Mouse (Mus musculus) embryonic fibroblast, embryonic 13.5 days (primary cell): ENCODE data around the gene Cdc42.

ENCODE experiments used
- CTCF ChIP-seq: IDR thresholded peaks from 2 replicates; pipeline ENCODE4 v1.5.1; 2011; ENCODE audit warnings: mild to moderate bottlenecking, control low read depth, low read length, moderate library complexity, borderline replicate concordance; ENCODE audit not compliant: insufficient read depth
- POLR2A ChIP-seq: IDR thresholded peaks from 2 replicates; pipeline ENCODE4 v1.6.1; 2011; ENCODE audit warnings: low read depth, mild to moderate bottlenecking, control low read depth, low read length, moderate library complexity

DNA sequence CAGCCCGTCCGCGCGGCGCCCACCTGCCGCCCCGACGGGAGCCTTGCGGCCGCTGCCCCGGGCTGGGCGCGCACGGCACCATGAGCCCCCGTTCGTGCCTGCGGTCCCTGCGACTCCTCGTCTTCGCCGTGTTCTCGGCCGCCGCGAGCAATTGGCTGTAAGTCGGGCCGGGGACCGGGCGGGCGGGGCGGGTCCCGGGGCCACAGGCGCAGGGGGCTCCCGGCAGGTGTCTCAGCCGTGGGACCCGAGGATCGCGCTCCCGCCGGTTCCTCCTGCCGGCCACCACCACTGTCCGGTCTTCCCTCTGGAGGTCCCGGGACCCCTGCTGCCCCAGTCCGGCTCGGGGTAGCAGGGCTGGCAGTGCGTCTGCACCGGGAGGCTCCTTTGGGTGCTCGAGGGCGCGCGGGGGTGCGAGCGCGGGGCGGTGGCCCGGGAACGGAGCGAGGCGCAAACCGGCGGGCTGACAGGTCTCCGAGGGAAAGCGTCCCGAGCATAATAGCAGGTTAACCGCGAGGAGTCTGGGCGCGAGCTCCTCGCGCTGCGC lies 79.8 kb downstream of the Cdc42 start:
- TF ChIP-seq POLR2A (no peak), CTCF (no peak)
